Comparison of ENCODE assay signal across 8 mouse cellular contexts in the genomic region with DNA sequence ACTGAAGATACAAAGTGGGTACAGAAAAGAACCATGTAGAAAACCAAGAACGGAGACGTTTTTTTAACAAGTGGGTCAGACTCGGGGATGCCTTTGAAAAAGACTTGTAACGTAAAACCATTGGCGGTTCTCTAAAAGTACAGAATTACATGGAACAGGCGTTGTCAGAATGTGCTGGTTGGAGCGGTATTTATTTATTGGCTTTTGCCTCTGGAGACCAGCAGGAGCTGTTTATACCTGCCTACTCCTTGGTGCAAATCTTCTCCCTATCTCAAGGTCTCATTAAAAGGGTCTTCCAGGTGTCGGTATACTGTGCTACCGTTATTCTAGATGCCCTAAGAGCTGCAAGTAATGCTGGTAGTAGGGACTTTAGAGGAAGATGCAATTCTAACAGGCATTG.
DNase-seq lines count a peak whose midpoint lies in the region; ATAC-seq and TF ChIP-seq lines count a peak whose summit lies in the region.

No protein-coding gene starts in this region.

- peaks cover 65% of the 10 kb centered on the region for H3K4me1 ChIP-seq in forebrain, embryonic 15.5 days
- peaks cover 19% of the 10 kb centered on the region for H3K4me1 ChIP-seq in limb, embryonic 11.5 days (ENCODE audit: control insufficient read depth, insufficient read depth, low read length)
- peaks cover 25% of the 10 kb centered on the region for H3K4me1 ChIP-seq in neural tube, embryonic 14.5 days (ENCODE audit: control insufficient read depth, insufficient read depth, low read length)

- no peaks in the 10 kb centered on the region for H3K36me3 ChIP-seq in forebrain, embryonic 15.5 days
- no peaks in the 10 kb centered on the region; the same call in 1 of the 2 replicates for H3K36me3 ChIP-seq in limb, embryonic 11.5 days (ENCODE audit: control insufficient read depth, insufficient read depth, low read length)
- no peaks in the 10 kb centered on the region for H3K36me3 ChIP-seq in neural tube, embryonic 14.5 days (ENCODE audit: control insufficient read depth, insufficient read depth, low read length)

- no peak for ATAC-seq in forebrain, embryonic 15.5 days (replicated peaks)
- no peak for ATAC-seq in limb, embryonic 11.5 days (ENCODE audit: insufficient number of reproducible peaks, low FRiP score, low TSS enrichment, low read depth)
- ATAC-seq in neural tube, embryonic 14.5 days (ENCODE audit: low read depth): no peak
- no peak for ATAC-seq in granulocyte monocyte progenitor cell, adult 5-6 weeks (replicated peaks; ENCODE audit: poor library complexity, severe bottlenecking)

- intact Hi-C loops in left cerebral cortex, adult 2 months (cut with DNase I): loop anchor here (2.0 kb wide), 1 partner anchor 34 kb away; no protein-coding TSS in a partner anchor

- 6% methylated on average over 9 of the region's 9 CpGs for WGBS in forebrain, embryonic 15.5 days
- under 1% methylated on average over 9 of the region's 9 CpGs for WGBS in limb, embryonic 11.5 days
- WGBS in neural tube, embryonic 14.5 days: 4% methylated on average over 9 of the region's 9 CpGs

- peak overlapping the region; percentile 87 for H3K27ac ChIP-seq in left cerebral cortex, adult 2 months
- peak overlapping the region; percentile 97 for H3K27ac ChIP-seq in forebrain, embryonic 15.5 days (replicated peaks)
- no peak overlapping the region for H3K27ac ChIP-seq in limb, embryonic 11.5 days (replicated peaks; ENCODE audit: low read depth, low read length)
- H3K27ac ChIP-seq in neural tube, embryonic 14.5 days (ENCODE audit: low read depth, low read length): no peak overlapping the region; the same call in 1 of the 2 replicates

- peak overlapping the region; percentile 53 for H3K4me3 ChIP-seq in left cerebral cortex, adult 2 months
- H3K4me3 ChIP-seq in forebrain, embryonic 15.5 days: peak overlapping the region; percentile 42
- H3K4me3 ChIP-seq in limb, embryonic 11.5 days (ENCODE audit: low read depth, low read length): peak overlapping the region; percentile 32
- H3K4me3 ChIP-seq in neural tube, embryonic 14.5 days (ENCODE audit: low read depth, low read length): peak overlapping the region; percentile 27

- H3K4me2 ChIP-seq in forebrain, embryonic 15.5 days (replicated peaks): peak overlapping the region; percentile 69
- peak overlapping the region; percentile 61 for H3K4me2 ChIP-seq in limb, embryonic 11.5 days (ENCODE audit: low read depth, severe bottlenecking)
- H3K4me2 ChIP-seq in neural tube, embryonic 14.5 days (ENCODE audit: low read depth, low read length): peak overlapping the region; percentile 71

- DNase-seq in left cerebral cortex, adult 2 months (ENCODE audit: extremely low spot score in 1 of 2, low spot score in 2 of 2): no peak
- no peak for DNase-seq in left cerebral cortex, adult 8-10 months (ENCODE audit: low spot score in 2 of 2)
- peak; percentile 46 for DNase-seq in limb, embryonic 11.5 days (ENCODE audit: low spot score)
- no peak for DNase-seq in adrenal gland, postnatal 10 days
- no peak for DNase-seq in adipocyte (ENCODE audit: low spot score)

- H3K9ac ChIP-seq in forebrain, embryonic 15.5 days (replicated peaks): peak overlapping the region; percentile 66
- peak overlapping the region; percentile 45; the same call in 1 of the 2 replicates for H3K9ac ChIP-seq in limb, embryonic 11.5 days (ENCODE audit: low read length)
- H3K9ac ChIP-seq in neural tube, embryonic 14.5 days (replicated peaks; ENCODE audit: low read depth, low read length): peak overlapping the region; percentile 2; the same call in 1 of the 2 replicates

- no peak for TF ChIP-seq CTCF in left cerebral cortex, adult 2 months (IDR thresholded peaks at IDR 0.05)

- no peaks in the 10 kb centered on the region for H3K9me3 ChIP-seq in forebrain, embryonic 15.5 days
- H3K9me3 ChIP-seq in limb, embryonic 11.5 days (ENCODE audit: control insufficient read depth, low read length): no peaks in the 10 kb centered on the region
- no peaks in the 10 kb centered on the region for H3K9me3 ChIP-seq in neural tube, embryonic 14.5 days (ENCODE audit: control insufficient read depth, low read length)

- no peaks in the 10 kb centered on the region for H3K27me3 ChIP-seq in forebrain, embryonic 15.5 days
- peaks cover 18% of the 10 kb centered on the region for H3K27me3 ChIP-seq in limb, embryonic 11.5 days (ENCODE audit: control insufficient read depth, insufficient read depth, low read length)
- peaks cover 5% of the 10 kb centered on the region; the same call in 1 of the 2 replicates for H3K27me3 ChIP-seq in neural tube, embryonic 14.5 days (ENCODE audit: control insufficient read depth, insufficient read depth, low read length)

Comparison
In these comparisons a context has a peak if more than half of its experiments do, and no peak if none do; other contexts are left out.
1. H3K27ac ChIP-seq: peak in left cerebral cortex, adult 2 months (single experiment) and forebrain, embryonic 15.5 days (single experiment); none in limb, embryonic 11.5 days (single experiment) and neural tube, embryonic 14.5 days (single experiment).
2. H3K9ac ChIP-seq: peak in every context shown above with its lines; median percentile 66 in forebrain, embryonic 15.5 days; 45 in limb, embryonic 11.5 days; 2 in neural tube, embryonic 14.5 days.
3. Peak in every context shown above with its lines, with median percentiles within 50 percentile points of each other: H3K4me3 ChIP-seq and H3K4me2 ChIP-seq.